Mouse (Mus musculus) lung, adult 2 months (tissue): ENCODE measurements around the gene Rnf43. TPM values are rescaled to one million over a fixed set of nuclear protein-coding genes. Genes with fewer than 3 reads are reported as not detected.

Experiments
- DNase-seq: peaks from one replicate; pipeline ENCODE4 v3.0.0; 2022
- H3K4me1 ChIP-seq: fragments of 200-500 bp; 2 replicates; pipeline ENCODE4 v1.6.1; 2011; ENCODE audit warnings: low read length; ENCODE audit not compliant: control insufficient read depth, insufficient read depth
- H3K4me3 ChIP-seq: fragments of 200-500 bp; replicated peaks from 2 replicates; pipeline ENCODE3; 2011; ENCODE audit warnings: low read depth, mild to moderate bottlenecking, control low read depth, low read length; ENCODE audit errors: extremely low read depth
- CTCF ChIP-seq: fragments of 200-500 bp; IDR thresholded peaks from 2 replicates; pipeline ENCODE4 v1.5.1; 2011; ENCODE audit warnings: mild to moderate bottlenecking, low read length, control low read depth; ENCODE audit not compliant: insufficient read depth
- POLR2A ChIP-seq: fragments of 200-500 bp; IDR thresholded peaks from 2 replicates; pipeline ENCODE4 v1.6.1; 2011; ENCODE audit warnings: low read depth, mild to moderate bottlenecking, control low read depth, low read length, borderline replicate concordance; ENCODE audit errors: extremely low read depth
- WGBS: fragments of 180-500 bp; shearing (Covaris S2); methylation state at CpG from one replicate; pipeline ENCODE4 v1.1.7; 2018; 5-methylcytosine and 5-hydroxymethylcytosine counted together
- polyA plus RNA-seq: library from polyadenylated mRNA; depleted of rRNA; stranded (reverse); fragments of >200 nt; gene quantifications from 2 replicates; pipeline ENCODE4 v1.2.3, GENCODE M21; 2012

Rnf43 gene
- polyA plus RNA-seq, 1 experiment: 12.6 TPM

GRCm38 (mm10) chr11:87748132-87749119 is 85.9 kb downstream of the Rnf43 start:
- no peak for DNase-seq
- 24% methylated on average over 19 of the region's 19 CpGs for WGBS
- Histone ChIP-seq H3K4me1 (0 out of 2 replicates have a peak, but pooled peaks cover 2% of the 10 kb centered on the region), H3K4me3 (peak overlapping the region; percentile 39)
- no peak for TF ChIP-seq CTCF
- TF ChIP-seq POLR2A: peak; percentile 54; the same call in 1 of the 2 replicates

GRCm38 (mm10) chr11:87749192-87750042 is 86.9 kb downstream of the Rnf43 start:
- no peak for DNase-seq
- Histone ChIP-seq H3K4me1 (0 out of 2 replicates have a peak, but pooled peaks cover 2% of the 10 kb centered on the region), H3K4me3 (peak overlapping the region; percentile 26)
- TF ChIP-seq POLR2A: peak; percentile 36; the same call in 1 of the 2 replicates
- no peak for TF ChIP-seq CTCF
- WGBS: 39% methylated on average over 18 of the region's 18 CpGs

DNA sequence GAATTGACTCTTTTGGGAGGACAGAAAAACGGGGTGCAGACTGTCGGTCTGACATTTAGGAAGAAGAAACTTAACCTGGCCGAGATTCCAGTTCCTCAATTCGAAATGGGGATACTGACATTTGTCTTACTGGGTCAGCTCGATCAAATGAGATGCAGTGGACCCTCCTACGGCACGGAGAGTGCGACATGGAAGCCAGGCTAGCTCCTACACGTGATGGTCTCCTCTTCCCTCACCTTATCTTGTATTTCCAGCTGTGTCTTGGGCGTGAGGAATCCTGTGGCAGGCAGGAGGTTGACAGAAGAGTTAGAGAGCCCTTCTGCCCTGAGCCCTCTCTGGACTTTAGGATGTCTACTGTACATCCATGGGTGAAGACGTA is 87.5 kb downstream of the Rnf43 start:
- WGBS: 66% methylated on average over 11 of the region's 11 CpGs
- 0 out of 2 replicates have a peak, but pooled peaks cover 2% of the 10 kb centered on the region for H3K4me1 ChIP-seq
- no peak for DNase-seq
- TF ChIP-seq CTCF (no peak), POLR2A (no peak)
- peak overlapping the region; percentile 6 for H3K4me3 ChIP-seq

DNA sequence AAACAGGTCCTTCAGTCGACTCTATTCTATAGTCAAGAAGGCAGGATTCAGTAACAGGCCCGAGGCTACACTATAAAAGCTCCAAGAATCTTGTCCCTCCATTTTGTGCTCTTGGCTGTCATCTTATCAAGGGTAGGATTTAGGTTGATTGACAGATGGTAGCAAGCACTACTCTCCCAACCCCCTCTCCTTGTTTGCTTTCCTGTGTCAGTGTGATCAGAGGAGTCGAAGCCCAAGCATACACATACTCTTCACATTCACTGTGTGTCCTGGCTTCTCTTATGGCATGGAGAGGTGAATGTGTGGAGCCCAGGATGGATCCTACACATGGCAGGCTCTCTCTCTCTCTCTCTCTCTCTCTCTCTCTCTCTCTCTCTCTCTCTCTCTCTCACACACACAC is 88.0 kb downstream of the Rnf43 start:
- Histone ChIP-seq H3K4me3 (no peak overlapping the region), H3K4me1 (0 out of 2 replicates have a peak, but pooled peaks cover 2% of the 10 kb centered on the region)
- no peak for DNase-seq
- WGBS: 56% methylated on average over 3 of the region's 3 CpGs
- TF ChIP-seq POLR2A: no peak

DNA sequence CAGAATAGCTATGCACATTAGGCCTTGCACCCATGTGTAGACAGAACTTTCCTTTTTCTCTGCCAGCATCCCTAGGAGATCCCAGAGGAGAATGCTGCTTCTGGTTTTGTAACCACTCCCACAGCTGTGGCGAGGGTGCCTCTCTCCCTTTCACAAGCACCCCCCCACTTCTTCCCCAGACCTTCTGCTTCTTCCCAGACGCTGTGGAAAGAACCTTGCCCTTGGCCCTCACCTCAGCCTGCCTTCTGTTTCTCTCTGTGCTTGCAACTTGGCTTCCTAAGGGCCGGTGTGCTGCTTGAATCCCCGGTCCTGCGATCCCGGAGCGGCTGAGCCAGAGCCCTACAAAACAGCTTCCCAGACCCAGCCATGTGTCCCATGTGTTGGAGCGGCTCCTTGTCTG is 88.5 kb downstream of the Rnf43 start:
- H3K4me1 ChIP-seq: 0 out of 2 replicates have a peak, but pooled peaks cover 2% of the 10 kb centered on the region
- H3K4me3 ChIP-seq: peak overlapping the region; percentile 36
- DNase-seq: no peak
- TF ChIP-seq CTCF: no peak
- WGBS: 64% methylated on average over 8 of the region's 8 CpGs

DNA sequence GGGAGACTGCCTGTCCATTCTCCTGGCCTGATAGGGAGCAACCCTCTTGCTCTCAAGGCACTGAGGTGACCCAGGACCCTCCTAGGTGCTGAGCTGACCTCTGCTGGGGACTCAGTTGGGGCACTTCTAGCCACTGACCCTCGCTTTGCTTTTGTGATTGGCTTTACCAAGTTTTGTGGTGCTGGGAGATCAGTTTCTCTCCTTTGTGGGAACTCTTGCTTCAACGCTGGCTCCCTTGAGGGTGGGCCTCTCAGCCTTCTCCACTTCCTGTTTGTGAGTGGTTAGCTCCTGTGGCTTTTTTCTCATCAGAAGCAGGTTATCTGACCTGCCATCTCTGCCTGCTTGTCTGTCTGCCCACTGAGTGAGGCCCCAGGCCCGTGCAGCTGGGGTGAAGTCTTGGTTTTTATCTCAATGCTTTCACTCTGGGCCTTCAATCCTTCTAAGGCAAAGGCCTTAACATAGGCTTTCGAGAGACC is 89.0 kb downstream of the Rnf43 start:
- WGBS: 39% methylated on average over 4 of the region's 4 CpGs
- TF ChIP-seq CTCF: no peak
- TF ChIP-seq POLR2A: no peak
- DNase-seq: no peak
- Histone ChIP-seq H3K4me3 (peak overlapping the region; percentile 36), H3K4me1 (0 out of 2 replicates have a peak, but pooled peaks cover 2% of the 10 kb centered on the region)

DNA sequence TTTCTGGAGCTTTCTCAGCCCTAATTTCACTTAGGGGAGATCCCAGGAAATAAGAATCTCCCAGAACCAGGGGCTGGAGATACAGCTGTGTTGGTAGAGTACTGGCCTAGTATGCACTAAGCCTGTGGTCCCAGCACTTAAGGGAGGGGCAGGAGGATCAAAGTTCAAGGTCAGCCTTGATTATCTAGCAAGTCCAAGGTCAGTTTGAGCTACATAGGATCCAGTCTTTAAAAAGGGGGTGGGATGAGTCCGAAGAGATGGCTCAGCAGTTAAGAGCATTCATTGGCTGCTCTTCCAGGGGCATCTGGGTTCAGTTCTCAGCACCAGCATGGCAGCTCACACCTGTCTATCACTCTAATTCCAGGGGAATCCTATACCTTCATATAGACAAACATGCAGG is 89.8 kb downstream of the Rnf43 start:
- no peak overlapping the region for H3K4me3 ChIP-seq
- 77% methylated on average over 1 of the region's 1 CpGs for WGBS

DNA sequence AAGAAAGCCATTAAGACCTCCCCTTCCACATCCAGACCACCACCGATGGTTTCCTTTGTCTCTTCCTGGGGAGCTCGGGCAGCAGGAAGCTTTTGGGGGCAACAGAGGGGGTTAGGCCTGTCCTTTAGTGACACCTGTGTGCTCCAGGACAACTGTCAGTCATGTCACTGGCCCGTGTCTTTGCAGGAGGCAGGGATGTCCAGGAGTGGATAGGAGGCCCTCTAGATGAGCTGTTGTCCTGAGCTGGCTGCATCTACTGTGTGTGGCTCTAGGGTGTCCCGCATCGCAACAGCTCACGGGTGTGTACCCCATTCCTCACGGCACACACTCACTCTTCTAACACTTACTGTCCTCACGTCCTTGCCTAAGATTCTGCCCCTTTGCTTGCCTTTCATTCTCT is 90.7 kb downstream of the Rnf43 start:
- H3K4me3 ChIP-seq: no peak overlapping the region

More for the DNA sequence above, 89.8 kb downstream of the Rnf43 start:
- TF ChIP-seq CTCF (no peak), POLR2A (no peak)
- DNase-seq: no peak
- 0 out of 2 replicates have a peak, but pooled peaks cover 2% of the 10 kb centered on the region for H3K4me1 ChIP-seq

DNA sequence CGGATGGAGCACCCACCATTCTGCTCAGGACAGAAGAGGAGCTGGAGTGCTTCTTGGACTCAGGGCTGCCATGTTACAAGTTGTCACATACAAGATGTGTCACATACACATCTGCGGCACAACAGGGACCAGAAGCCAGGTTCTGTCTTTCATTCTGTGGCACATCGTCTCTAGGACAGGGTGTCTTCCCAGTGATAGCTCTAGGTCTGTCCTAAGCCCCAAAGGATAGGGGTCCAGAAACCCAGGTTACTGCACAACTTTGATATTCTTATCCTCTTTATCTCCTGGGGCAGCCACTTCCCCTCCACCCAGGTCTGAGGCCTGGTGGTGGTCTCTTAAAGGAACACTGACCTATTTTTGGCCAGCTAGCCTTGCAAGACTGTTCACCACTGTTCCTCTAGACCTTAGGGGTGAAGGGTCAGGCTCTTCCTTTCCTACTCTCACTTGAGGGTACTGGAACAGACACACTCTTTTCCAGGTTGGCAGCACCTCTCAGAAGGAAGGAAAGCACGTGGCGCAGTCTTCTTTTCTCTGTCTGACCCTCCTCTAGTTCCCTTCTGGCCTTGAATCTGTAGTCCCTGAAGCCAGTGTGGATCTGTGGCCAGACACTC is 91.5 kb downstream of the Rnf43 start:
- TF ChIP-seq POLR2A: no peak
- TF ChIP-seq CTCF: no peak
- Histone ChIP-seq H3K4me3 (no peak overlapping the region), H3K4me1 (0 out of 2 replicates have a peak, but pooled peaks cover 2% of the 10 kb centered on the region)
- 78% methylated on average over 5 of the region's 5 CpGs for WGBS
- no peak for DNase-seq

More for the DNA sequence above, 90.7 kb downstream of the Rnf43 start:
- DNase-seq: no peak
- TF ChIP-seq CTCF: no peak
- TF ChIP-seq POLR2A: no peak
- H3K4me1 ChIP-seq: 0 out of 2 replicates have a peak, but pooled peaks cover 2% of the 10 kb centered on the region
- 68% methylated on average over 8 of the region's 8 CpGs for WGBS
